Mouse (Mus musculus) left cerebral cortex, postnatal 36 days (tissue): Measurements from ENCODE around the gene Zfp831. TPM values are rescaled to one million over a fixed set of nuclear protein-coding genes. Genes with fewer than 3 reads are reported as not detected.

ENCODE experiments used
- DNase-seq, 2 experiments: peaks; one replicate each; pipeline ENCODE4 v3.0.0; 2021 to 2022; ENCODE audit warnings: low spot score in 2 of 2, mixed read lengths in 1 of 2
- intact Hi-C: fragments of 180-260 bp; cut with DNase I; formaldehyde crosslinking; loops from one replicate; pipeline ENCODE4 v1.15.1; 2025
- total RNA-seq, 2 experiments: library from RNA; stranded (reverse); gene quantifications; 2 replicates each; pipeline ENCODE4 v1.2.3; 2021

Gene Zfp831
- total RNA-seq: 10 to 100 TPM; 14.2 to 20.2 TPM

- intact Hi-C loops: no loop called here
- no peak for DNase-seq
These were observed at the start of gene Zfp831 for GRCm38 (mm10) chr2:174643448-174644144. Gene Zfp831, plus strand, starts transcription at chr2:174643534.

GRCm38 (mm10) chr2:174594965-174595364 is 48.4 kb upstream of the Zfp831 start:
- intact Hi-C loops: loop anchor here (5.0 kb wide), 1 partner anchor 33 kb away; no protein-coding TSS in a partner anchor

GRCm38 (mm10) chr2:174595611-174596010 is 47.7 kb upstream of the Zfp831 start:
- intact Hi-C loops: loop anchor here (5.0 kb wide), 1 partner anchor 33 kb away; no protein-coding TSS in a partner anchor
- DNase-seq: no peak

More at GRCm38 (mm10) chr2:174594965-174595364, 48.4 kb upstream of the Zfp831 start:
- no peak for DNase-seq

GRCm38 (mm10) chr2:174596457-174596856 is 46.9 kb upstream of the Zfp831 start:
- intact Hi-C loops: loop anchor here (5.0 kb wide), 1 partner anchor 34 kb away; no protein-coding TSS in a partner anchor
- no peak for DNase-seq

- intact Hi-C loops: loop anchor here (5.0 kb wide), 1 partner anchor 36 kb away; no protein-coding TSS in a partner anchor
- DNase-seq: peak; percentile 61 to 69
These were observed 44.9 kb upstream of the Zfp831 start for GRCm38 (mm10) chr2:174598451-174598850.

GRCm38 (mm10) chr2:174599071-174599635 is 44.2 kb upstream of the Zfp831 start:
- intact Hi-C loops: loop anchor here (5.0 kb wide), 1 partner anchor 37 kb away; no protein-coding TSS in a partner anchor
- DNase-seq: peak; percentile 13 to 21

GRCm38 (mm10) chr2:174599853-174600271 is 43.5 kb upstream of the Zfp831 start:
- DNase-seq: peak; percentile 34 to 36
- intact Hi-C loops: loop anchor here (5.0 kb wide), 1 partner anchor 38 kb away; no protein-coding TSS in a partner anchor

GRCm38 (mm10) chr2:174601938-174602685 is 41.2 kb upstream of the Zfp831 start:
- DNase-seq: no peak
- intact Hi-C loops: no loop called here

- no peak for DNase-seq
- intact Hi-C loops: no loop called here
These were observed 40.0 kb upstream of the Zfp831 start for GRCm38 (mm10) chr2:174603321-174603720.

- intact Hi-C loops: no loop called here
These were observed 38.3 kb upstream of the Zfp831 start for GRCm38 (mm10) chr2:174605020-174605419.

GRCm38 (mm10) chr2:174605442-174606087 is 37.8 kb upstream of the Zfp831 start:
- intact Hi-C loops: no loop called here

More at GRCm38 (mm10) chr2:174605020-174605419, 38.3 kb upstream of the Zfp831 start:
- no peak for DNase-seq

GRCm38 (mm10) chr2:174606376-174606775 is 37.0 kb upstream of the Zfp831 start:
- DNase-seq: no peak
- intact Hi-C loops: no loop called here

More at GRCm38 (mm10) chr2:174605442-174606087, 37.8 kb upstream of the Zfp831 start:
- DNase-seq: no peak

- intact Hi-C loops: no loop called here
- DNase-seq: no peak
These were observed 33.4 kb upstream of the Zfp831 start for GRCm38 (mm10) chr2:174609892-174610291.

GRCm38 (mm10) chr2:174612386-174613063 is 30.8 kb upstream of the Zfp831 start:
- DNase-seq: no peak
- intact Hi-C loops: no loop called here

GRCm38 (mm10) chr2:174613221-174613620 is 30.1 kb upstream of the Zfp831 start:
- intact Hi-C loops: no loop called here
- no peak for DNase-seq

- intact Hi-C loops: no loop called here
- DNase-seq: no peak
These were observed 29.4 kb upstream of the Zfp831 start for GRCm38 (mm10) chr2:174613921-174614441.

GRCm38 (mm10) chr2:174621881-174622280 is 21.5 kb upstream of the Zfp831 start:
- no peak for DNase-seq
- intact Hi-C loops: no loop called here

- DNase-seq: no peak
- intact Hi-C loops: no loop called here
These were observed 18.9 kb upstream of the Zfp831 start for GRCm38 (mm10) chr2:174624430-174624829.

GRCm38 (mm10) chr2:174627021-174627420 is 16.3 kb upstream of the Zfp831 start:
- intact Hi-C loops: no loop called here
- no peak for DNase-seq
